Mouse (Mus musculus): ENCODE data around the gene Car10. TPM values are rescaled to one million over a fixed set of nuclear protein-coding genes. Genes with fewer than 3 reads are reported as not detected.

The Car10 gene
- polyA plus RNA-seq (2015; fragmentation: Nextera tagmentation; extraction: Ambion mirVana) = 0.14 TPM in 1 of 2 replicates, not detected in the other

DNA sequence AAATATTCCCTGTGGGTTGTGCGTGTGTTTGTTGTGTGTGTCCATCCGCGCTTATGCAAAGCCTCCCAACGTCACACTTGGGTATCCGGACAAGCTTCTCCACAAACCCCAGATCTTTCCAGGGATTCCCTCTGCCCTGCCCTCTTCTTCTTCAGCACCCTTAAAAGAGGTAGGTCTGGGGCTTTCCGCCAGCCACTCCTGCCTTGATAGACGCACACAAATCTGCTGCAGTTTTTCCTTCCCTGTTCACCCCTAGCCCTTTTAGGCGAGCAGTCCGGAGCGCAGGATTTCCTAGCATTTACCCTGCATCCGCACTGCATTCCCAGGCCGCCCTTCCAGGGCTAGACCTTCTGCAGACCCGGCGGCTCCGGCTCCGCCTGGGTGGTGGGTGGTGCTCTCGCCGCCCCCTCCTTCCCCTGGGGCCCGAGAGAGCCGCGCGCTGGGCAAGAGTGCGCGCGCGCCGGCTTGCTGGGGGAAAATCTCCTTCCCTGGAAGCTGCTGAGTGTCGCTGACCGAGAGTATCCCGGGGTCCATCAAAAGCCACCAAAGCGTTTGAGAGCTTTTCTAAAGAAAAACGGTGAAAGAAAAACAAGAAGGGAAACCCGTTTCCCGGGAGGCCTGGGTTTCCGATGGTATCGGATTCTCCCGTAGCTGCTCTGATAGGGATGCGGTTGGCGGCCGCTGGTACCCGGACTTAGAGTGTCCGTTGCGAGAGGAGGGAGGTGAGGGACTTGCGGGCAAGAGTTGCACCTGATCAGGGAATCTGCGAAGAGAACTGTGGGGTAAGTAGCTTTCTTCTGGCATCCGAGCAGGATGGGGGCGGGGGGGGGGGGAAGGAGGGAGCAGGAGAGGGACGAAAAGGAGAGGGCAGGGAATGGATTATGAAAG, at the start of gene Car10:
Car10 (plus strand) TSS at position 88 of the 888 bp plus-strand sequence.
- H3K9ac ChIP-seq (ENCODE audit: low read length) = no peak within 1 kb of the TSS
- no peaks in the 10 kb centered on the region for H3K9me3 ChIP-seq (ENCODE audit: control insufficient read depth, low read length)
- peak within 1 kb of the TSS; percentile 35 for H3K4me3 ChIP-seq (ENCODE audit: low read length)
- 1% methylated on average over 47 of the region's 48 CpGs for WGBS
- H3K27ac ChIP-seq (ENCODE audit: low read length) = no peak within 1 kb of the TSS
- peaks cover 52% of the 10 kb centered on the region for H3K27me3 ChIP-seq (ENCODE audit: control insufficient read depth, insufficient read depth, low read depth, low read length)
- peak within 1 kb of the TSS; percentile 54 for H3K4me2 ChIP-seq (ENCODE audit: low read depth, low read length)
- no peak for ATAC-seq (ENCODE audit: low read depth)
- H3K36me3 ChIP-seq (ENCODE audit: control insufficient read depth, insufficient read depth, low read length) = no peaks in the 10 kb centered on the region
- no peaks in the 10 kb centered on the region; the same call in 1 of the 2 replicates for H3K4me1 ChIP-seq (replicated peaks; ENCODE audit: control insufficient read depth, insufficient read depth, low read length)

DNA sequence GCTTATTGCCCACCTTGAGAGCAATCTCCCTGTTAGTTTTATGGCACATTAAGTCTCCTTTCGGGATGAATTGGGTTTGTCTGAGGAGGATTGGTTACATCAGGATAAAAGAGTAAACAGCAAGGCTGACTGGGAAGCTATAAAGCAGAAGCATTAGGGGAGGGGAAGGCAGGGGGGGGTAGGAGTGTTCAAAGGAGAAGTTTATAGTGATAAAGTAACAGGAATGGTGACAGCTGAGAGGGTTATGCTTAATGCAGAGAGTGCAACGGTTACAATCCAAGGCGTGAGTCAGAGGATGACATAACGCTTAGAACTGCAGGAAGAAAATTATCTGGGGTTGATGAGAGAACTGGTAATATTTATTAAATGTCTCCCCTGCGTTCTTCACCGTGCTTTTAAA, 32.8 kb upstream of the Car10 start:
- Histone ChIP-seq H3K4me3 (ENCODE audit: low read length) (no peak overlapping the region), H3K4me2 (ENCODE audit: low read depth, low read length) (no peak overlapping the region), H3K9me3 (ENCODE audit: control insufficient read depth, low read length) (no peaks in the 10 kb centered on the region), H3K36me3 (ENCODE audit: control insufficient read depth, insufficient read depth, low read length) (no peaks in the 10 kb centered on the region), H3K27me3 (ENCODE audit: control insufficient read depth, insufficient read depth, low read depth, low read length) (no peaks in the 10 kb centered on the region), H3K4me1 (replicated peaks; ENCODE audit: control insufficient read depth, insufficient read depth, low read length) (no peaks in the 10 kb centered on the region), H3K27ac (ENCODE audit: low read length) (no peak overlapping the region), H3K9ac (ENCODE audit: low read length) (no peak overlapping the region)
- ATAC-seq (ENCODE audit: low read depth) = no peak
- WGBS = 42% methylated on average over 6 of the region's 6 CpGs

DNA sequence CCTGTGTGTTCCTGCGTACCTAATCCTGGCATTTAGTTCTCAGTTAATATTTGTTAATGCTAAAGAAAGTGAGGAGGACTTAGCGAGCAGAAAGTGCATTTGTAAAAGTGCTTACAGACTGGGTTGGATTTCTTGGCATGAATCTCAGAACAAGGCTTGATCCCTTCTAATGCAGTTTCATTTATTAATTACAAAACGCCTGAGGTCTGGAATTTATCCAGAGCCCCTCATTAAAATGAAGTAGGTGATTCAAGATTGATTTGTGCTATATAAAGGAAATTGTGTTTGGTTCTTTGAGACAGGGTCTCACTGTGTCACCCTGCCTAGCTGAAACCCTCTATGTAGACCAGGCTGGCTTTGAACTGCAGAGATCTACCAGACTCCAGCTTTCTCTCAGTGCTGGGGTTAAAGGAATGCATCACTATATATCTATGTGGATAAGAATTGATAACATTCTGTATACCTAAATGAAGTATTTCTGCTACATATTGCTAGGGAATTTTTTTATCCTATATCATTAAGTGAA, 32.1 kb upstream of the Car10 start:
- no peak overlapping the region for H3K4me3 ChIP-seq (ENCODE audit: low read length)
- H3K4me2 ChIP-seq (ENCODE audit: low read depth, low read length) = no peak overlapping the region
- ATAC-seq (ENCODE audit: low read depth) = no peak
- H3K27me3 ChIP-seq (ENCODE audit: control insufficient read depth, insufficient read depth, low read depth, low read length) = no peaks in the 10 kb centered on the region
- no peak overlapping the region for H3K9ac ChIP-seq (ENCODE audit: low read length)
- no peaks in the 10 kb centered on the region for H3K36me3 ChIP-seq (ENCODE audit: control insufficient read depth, insufficient read depth, low read length)
- 44% methylated on average over 3 of the region's 3 CpGs for whole genome bisulfite sequencing
- no peak overlapping the region for H3K27ac ChIP-seq (ENCODE audit: low read length)
- H3K9me3 ChIP-seq (ENCODE audit: control insufficient read depth, low read length) = no peaks in the 10 kb centered on the region
- H3K4me1 ChIP-seq (replicated peaks; ENCODE audit: control insufficient read depth, insufficient read depth, low read length) = no peaks in the 10 kb centered on the region

DNA sequence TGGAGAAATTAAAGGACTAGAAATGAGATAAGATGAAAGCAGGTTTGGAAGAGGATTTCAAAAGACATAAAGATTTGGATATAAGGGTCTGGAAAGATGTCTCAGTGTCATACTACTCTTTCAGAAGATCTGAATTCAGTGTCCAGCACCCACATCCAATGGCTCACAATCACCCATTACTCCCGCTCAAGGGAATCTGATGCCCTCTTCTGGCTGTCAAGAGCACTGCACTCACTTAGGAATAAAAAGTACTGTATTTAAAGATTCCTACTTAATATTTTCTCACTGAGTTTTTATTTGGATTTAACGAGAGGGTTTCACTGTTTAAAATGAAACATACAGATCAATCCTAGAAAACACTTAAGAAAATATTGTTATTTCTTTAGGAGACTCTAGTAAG, 2.2 kb upstream of the Car10 start:
- no peak overlapping the region for H3K4me2 ChIP-seq (ENCODE audit: low read depth, low read length)
- 20% methylated on average over 2 of the region's 2 CpGs for WGBS
- ATAC-seq (ENCODE audit: low read depth) = no peak
- no peaks in the 10 kb centered on the region for H3K9me3 ChIP-seq (ENCODE audit: control insufficient read depth, low read length)
- H3K4me3 ChIP-seq (ENCODE audit: low read length) = no peak overlapping the region
- H3K36me3 ChIP-seq (ENCODE audit: control insufficient read depth, insufficient read depth, low read length) = no peaks in the 10 kb centered on the region
- no peak overlapping the region for H3K27ac ChIP-seq (ENCODE audit: low read length)
- no peak overlapping the region for H3K9ac ChIP-seq (ENCODE audit: low read length)
- H3K27me3 ChIP-seq (ENCODE audit: control insufficient read depth, insufficient read depth, low read depth, low read length) = peaks cover 42% of the 10 kb centered on the region
- H3K4me1 ChIP-seq (replicated peaks; ENCODE audit: control insufficient read depth, insufficient read depth, low read length) = no peaks in the 10 kb centered on the region; the same call in 1 of the 2 replicates

DNA sequence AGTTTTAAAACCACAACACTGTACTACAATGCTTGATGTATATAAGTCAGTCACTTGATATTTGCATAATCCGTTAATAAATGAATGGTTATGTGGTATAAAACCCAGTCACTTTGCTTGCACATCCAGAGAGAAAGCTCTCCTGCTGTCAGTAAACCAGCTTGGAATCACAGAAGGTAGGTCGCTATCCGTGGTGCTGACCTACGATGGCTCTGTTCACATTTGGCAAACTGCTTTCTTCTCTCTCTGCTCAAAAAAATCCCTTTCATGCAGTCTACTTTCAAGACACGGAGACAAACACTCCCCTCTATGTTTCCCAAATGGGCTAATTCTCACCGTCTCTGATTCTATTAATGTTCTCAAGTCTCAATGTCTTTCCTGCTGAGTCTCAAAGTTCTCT, 827 bp upstream of the Car10 start:
- no peaks in the 10 kb centered on the region for H3K36me3 ChIP-seq (ENCODE audit: control insufficient read depth, insufficient read depth, low read length)
- 2% methylated on average over 6 of the region's 6 CpGs for WGBS
- H3K4me3 ChIP-seq (ENCODE audit: low read length) = no peak overlapping the region
- no peak for ATAC-seq (ENCODE audit: low read depth)
- H3K27ac ChIP-seq (ENCODE audit: low read length) = no peak overlapping the region
- peaks cover 52% of the 10 kb centered on the region for H3K27me3 ChIP-seq (ENCODE audit: control insufficient read depth, insufficient read depth, low read depth, low read length)
- H3K4me2 ChIP-seq (ENCODE audit: low read depth, low read length) = no peak overlapping the region
- H3K9ac ChIP-seq (ENCODE audit: low read length) = no peak overlapping the region
- no peaks in the 10 kb centered on the region; the same call in 1 of the 2 replicates for H3K4me1 ChIP-seq (replicated peaks; ENCODE audit: control insufficient read depth, insufficient read depth, low read length)
- no peaks in the 10 kb centered on the region for H3K9me3 ChIP-seq (ENCODE audit: control insufficient read depth, low read length)

DNA sequence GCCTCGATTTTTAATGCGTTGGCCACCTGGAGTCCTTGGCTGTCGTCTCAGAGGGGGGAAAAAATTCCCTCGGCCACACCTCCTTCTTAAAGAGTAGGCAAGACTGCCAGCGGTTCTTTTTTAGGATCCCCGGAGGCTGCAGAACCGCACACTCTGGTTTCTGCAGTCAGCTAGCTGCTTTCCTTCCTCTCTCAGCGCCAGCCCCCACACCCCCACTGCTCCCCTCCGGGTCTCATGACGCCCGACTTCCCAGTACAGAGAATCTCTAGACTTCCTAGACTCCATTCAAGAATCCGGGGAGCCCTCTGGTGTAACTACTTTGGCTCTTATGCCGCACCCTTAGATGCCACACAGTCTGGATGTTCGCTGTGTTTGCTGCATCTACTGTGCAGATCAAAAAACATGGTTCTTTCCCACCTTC, 387 bp upstream of the Car10 start:
- H3K27me3 ChIP-seq (ENCODE audit: control insufficient read depth, insufficient read depth, low read depth, low read length) = peaks cover 52% of the 10 kb centered on the region
- no peak for ATAC-seq (ENCODE audit: low read depth)
- H3K9ac ChIP-seq (ENCODE audit: low read length) = no peak overlapping the region
- H3K36me3 ChIP-seq (ENCODE audit: control insufficient read depth, insufficient read depth, low read length) = no peaks in the 10 kb centered on the region
- no peak overlapping the region for H3K4me3 ChIP-seq (ENCODE audit: low read length)
- H3K27ac ChIP-seq (ENCODE audit: low read length) = no peak overlapping the region
- no peaks in the 10 kb centered on the region for H3K9me3 ChIP-seq (ENCODE audit: control insufficient read depth, low read length)
- WGBS = 7% methylated on average over 14 of the region's 14 CpGs
- no peaks in the 10 kb centered on the region; the same call in 1 of the 2 replicates for H3K4me1 ChIP-seq (replicated peaks; ENCODE audit: control insufficient read depth, insufficient read depth, low read length)
- H3K4me2 ChIP-seq (ENCODE audit: low read depth, low read length) = no peak overlapping the region

DNA sequence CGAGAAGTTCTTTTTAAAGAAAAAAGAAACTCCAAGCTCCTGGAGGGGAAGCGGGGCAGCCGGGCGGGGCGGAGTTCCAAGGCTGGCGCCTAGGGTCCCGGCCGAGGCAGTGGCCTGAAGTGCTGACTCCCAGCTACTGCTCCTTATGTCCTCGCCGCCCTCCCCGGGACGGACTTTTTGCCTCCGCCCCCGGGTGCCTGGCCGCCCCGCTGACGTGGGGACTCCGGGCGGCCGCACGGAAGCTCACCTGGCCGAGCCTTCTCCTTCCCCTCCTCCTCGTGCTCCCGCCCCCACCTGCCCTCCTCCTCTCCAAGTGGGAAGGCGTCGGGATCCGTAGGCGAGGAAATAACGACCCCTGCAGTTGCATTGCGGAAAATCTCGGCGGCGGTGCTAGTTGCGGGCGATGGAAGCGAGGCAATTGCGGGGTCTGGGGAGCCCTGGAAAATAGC, 1.1 kb downstream of the Car10 start:
- Histone ChIP-seq H3K27ac (ENCODE audit: low read length) (no peak overlapping the region), H3K4me3 (ENCODE audit: low read length) (peak overlapping the region; percentile 35), H3K36me3 (ENCODE audit: control insufficient read depth, insufficient read depth, low read length) (no peaks in the 10 kb centered on the region), H3K4me1 (replicated peaks; ENCODE audit: control insufficient read depth, insufficient read depth, low read length) (no peaks in the 10 kb centered on the region; the same call in 1 of the 2 replicates), H3K9ac (ENCODE audit: low read length) (no peak overlapping the region), H3K9me3 (ENCODE audit: control insufficient read depth, low read length) (no peaks in the 10 kb centered on the region), H3K27me3 (ENCODE audit: control insufficient read depth, insufficient read depth, low read depth, low read length) (peaks cover 52% of the 10 kb centered on the region), H3K4me2 (ENCODE audit: low read depth, low read length) (peak overlapping the region; percentile 54)
- no peak for ATAC-seq (ENCODE audit: low read depth)
- 1% methylated on average over 36 of the region's 37 CpGs for WGBS

DNA sequence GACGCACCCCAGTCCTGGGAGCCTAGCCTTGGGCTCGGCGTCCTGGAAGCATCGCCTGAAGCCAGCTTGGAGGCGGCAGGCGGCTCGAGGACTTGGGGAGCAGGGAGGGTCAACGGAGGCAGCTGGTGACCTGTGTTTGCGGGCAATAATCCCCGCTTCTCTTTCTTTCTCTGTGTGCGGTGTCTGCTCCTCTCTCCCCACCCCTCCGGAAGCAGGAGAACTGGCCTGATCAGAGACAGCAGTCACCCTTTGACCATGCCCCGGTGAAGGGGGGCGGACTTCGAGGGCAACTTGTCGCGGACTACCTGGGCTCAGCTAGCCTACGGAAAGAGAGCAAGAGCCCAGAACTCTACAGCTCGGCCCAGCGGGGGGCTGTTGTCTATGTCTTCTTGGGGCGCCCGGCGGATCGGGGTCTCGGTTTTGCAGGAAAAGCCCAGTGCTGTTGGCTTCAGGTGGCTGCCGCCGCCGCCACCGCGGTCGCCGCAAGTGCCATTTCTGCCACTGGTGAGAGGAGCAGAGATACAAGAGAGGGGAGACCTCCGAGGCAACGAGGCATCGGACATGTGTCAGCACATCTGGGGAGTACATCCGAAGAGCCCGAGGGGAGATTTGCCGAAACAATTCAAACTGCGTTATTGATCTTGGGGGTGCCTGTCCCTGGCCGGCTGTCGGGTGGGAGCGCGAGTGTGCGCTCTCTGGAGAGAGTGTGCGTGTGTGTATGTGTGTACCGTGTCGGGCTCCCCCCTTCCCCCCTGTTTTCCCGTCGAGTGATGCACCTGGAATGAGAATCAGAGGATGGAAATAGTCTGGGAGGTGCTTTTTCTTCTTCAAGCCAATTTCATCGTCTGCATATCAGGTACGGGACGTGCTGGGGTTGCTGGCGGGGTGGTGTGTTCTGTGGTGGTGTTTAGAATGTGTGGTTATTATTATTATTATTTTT, 1.9 kb downstream of the Car10 start:
- no peak overlapping the region for H3K27ac ChIP-seq (ENCODE audit: low read length)
- no peaks in the 10 kb centered on the region; the same call in 1 of the 2 replicates for H3K4me1 ChIP-seq (replicated peaks; ENCODE audit: control insufficient read depth, insufficient read depth, low read length)
- H3K36me3 ChIP-seq (ENCODE audit: control insufficient read depth, insufficient read depth, low read length) = no peaks in the 10 kb centered on the region
- H3K4me2 ChIP-seq (ENCODE audit: low read depth, low read length) = peak overlapping the region; percentile 54
- H3K9ac ChIP-seq (ENCODE audit: low read length) = no peak overlapping the region
- H3K4me3 ChIP-seq (ENCODE audit: low read length) = peak overlapping the region; percentile 35
- no peak for ATAC-seq (ENCODE audit: low read depth)
- H3K27me3 ChIP-seq (ENCODE audit: control insufficient read depth, insufficient read depth, low read depth, low read length) = peaks cover 52% of the 10 kb centered on the region
- no peaks in the 10 kb centered on the region for H3K9me3 ChIP-seq (ENCODE audit: control insufficient read depth, low read length)
- 1% methylated on average over 53 of the region's 53 CpGs for whole genome bisulfite sequencing
